Mouse (Mus musculus) thymus, adult 2 months (tissue): ENCODE measurements at regions not wholly inside any gene's neighbourhood (a gene's known extent, or its start where the extent isn't known, plus 50 kb on each side); places are given as distances from the start of the nearest gene placed in this dataset.

Experiments
- CTCF ChIP-seq: fragments of 200-500 bp; IDR thresholded peaks from 2 replicates; pipeline ENCODE4 v1.5.1; 2012; ENCODE audit warnings: mild to moderate bottlenecking, control low read depth, low read length, moderate library complexity, borderline replicate concordance; ENCODE audit not compliant: control insufficient read depth, poor library complexity, insufficient read depth; ENCODE audit errors: extremely low read depth
- POLR2A ChIP-seq: fragments of 200-500 bp; IDR thresholded peaks from 2 replicates; pipeline ENCODE4 v1.6.1; 2012; ENCODE audit warnings: mild to moderate bottlenecking, low read length, control low read depth, moderate library complexity; ENCODE audit not compliant: control insufficient read depth, poor library complexity, insufficient read depth; ENCODE audit errors: extremely low read depth

- TF ChIP-seq CTCF (no peak), POLR2A (no peak)
These were observed 82.5 kb upstream of the Xcl1 start for GRCm38 (mm10) chr1:165017793-165018192.
